Comparison of ENCODE assay signal across 11 mouse cellular contexts in genomic region chr6:36777567-36778337, GRCm38 (mm10). TPM values are rescaled to one million over a fixed set of nuclear protein-coding genes. Genes with fewer than 3 reads are reported as not detected.
DNase-seq lines count a peak whose midpoint lies in the region; ATAC-seq and TF ChIP-seq lines count a peak whose summit lies in the region.
"Had no signal": no experiment of that assay in that cellular context is flagged by ENCODE, and none has a peak within 500 bp of the region (broad histone marks: within the 10 kb centered on the region; RNA-seq: fewer than 3 reads in every experiment).

No protein-coding gene starts in this region.

- H3K4me3 ChIP-seq in midbrain, embryonic 10.5 days, result no peak overlapping the region
- H3K4me3 ChIP-seq in midbrain, embryonic 11.5 days (ENCODE audit: low read depth, low read length), result no peak overlapping the region
- no peak overlapping the region for H3K4me3 ChIP-seq in hindbrain, embryonic 14.5 days (replicated peaks; ENCODE audit: low read length)
- no peak overlapping the region for H3K4me3 ChIP-seq in neural tube, embryonic 13.5 days
- no peak overlapping the region for H3K4me3 ChIP-seq in gastrocnemius, adult 2 months
- no peak overlapping the region for H3K4me3 ChIP-seq in liver, embryonic 11.5 days (ENCODE audit: low read depth, low read length)

- no peak overlapping the region for H3K9ac ChIP-seq in midbrain, embryonic 11.5 days (ENCODE audit: low read length)
- no peak overlapping the region for H3K9ac ChIP-seq in hindbrain, embryonic 14.5 days
- H3K9ac ChIP-seq in neural tube, embryonic 13.5 days, result no peak overlapping the region
- no peak overlapping the region for H3K9ac ChIP-seq in liver, embryonic 11.5 days (ENCODE audit: low read depth, low read length)

- no peaks in the 10 kb centered on the region for H3K9me3 ChIP-seq in midbrain, embryonic 10.5 days (replicated peaks)
- H3K9me3 ChIP-seq in midbrain, embryonic 11.5 days (ENCODE audit: control insufficient read depth, low read length), result no peaks in the 10 kb centered on the region
- H3K9me3 ChIP-seq in hindbrain, embryonic 14.5 days (ENCODE audit: control insufficient read depth, low read length), result no peaks in the 10 kb centered on the region
- no peaks in the 10 kb centered on the region for H3K9me3 ChIP-seq in neural tube, embryonic 13.5 days
- H3K9me3 ChIP-seq in liver, embryonic 11.5 days (ENCODE audit: control insufficient read depth, low read length), result no peaks in the 10 kb centered on the region

- no peak overlapping the region for H3K4me2 ChIP-seq in midbrain, embryonic 11.5 days
- H3K4me2 ChIP-seq in hindbrain, embryonic 14.5 days (replicated peaks), result no peak overlapping the region; the same call in 1 of the 2 replicates
- H3K4me2 ChIP-seq in neural tube, embryonic 13.5 days, result no peak overlapping the region
- no peak overlapping the region for H3K4me2 ChIP-seq in liver, embryonic 11.5 days

- H3K27ac ChIP-seq in midbrain, embryonic 10.5 days (replicated peaks), result 0 out of 2 replicates have a peak overlapping the region, but pooled peaks have one; percentile 33
- no peak overlapping the region for H3K27ac ChIP-seq in midbrain, embryonic 11.5 days (ENCODE audit: low read depth, low read length)
- peak overlapping the region; percentile 58 for H3K27ac ChIP-seq in hindbrain, embryonic 14.5 days
- peak overlapping the region; percentile 69 for H3K27ac ChIP-seq in neural tube, embryonic 13.5 days (replicated peaks)
- no peak overlapping the region for H3K27ac ChIP-seq in gastrocnemius, adult 2 months
- H3K27ac ChIP-seq in liver, embryonic 11.5 days (ENCODE audit: low read depth, low read length), result no peak overlapping the region

- no peak for TF ChIP-seq CTCF in gastrocnemius, adult 2 months (IDR thresholded peaks at IDR 0.05)

- 44% methylated on average over 7 of the region's 7 CpGs for WGBS in midbrain, embryonic 10.5 days
- WGBS in midbrain, embryonic 11.5 days, result 42% methylated on average over 7 of the region's 7 CpGs
- 31% methylated on average over 7 of the region's 7 CpGs for WGBS in hindbrain, embryonic 14.5 days
- WGBS in neural tube, embryonic 13.5 days, result 23% methylated on average over 7 of the region's 7 CpGs
- WGBS in liver, embryonic 11.5 days, result 66% methylated on average over 7 of the region's 7 CpGs

- peak; percentile 77 to 81 for DNase-seq in cerebellum, postnatal 10 days
- no peak for DNase-seq in cerebellum, adult 11 months
- no peak for DNase-seq in midbrain, embryonic 10.5 days (ENCODE audit: low spot score)
- no peak for DNase-seq in midbrain, embryonic 11.5 days (ENCODE audit: low spot score, missing footprints)
- peak; percentile 63 for DNase-seq in hindbrain, embryonic 14.5 days (ENCODE audit: low spot score)
- DNase-seq in gastrocnemius, adult 2 months, result no peak
- no peak for DNase-seq in liver, embryonic 11.5 days (ENCODE audit: low spot score)
- DNase-seq: gastrocnemius, postnatal 36 days; lung, postnatal 4 days; right cerebral cortex, postnatal 25 days had no signal

- intact Hi-C loops in gastrocnemius, adult 2 months (cut with DNase I), result no loop called here

- no peak for ATAC-seq in midbrain, embryonic 11.5 days (ENCODE audit: low FRiP score)
- ATAC-seq in hindbrain, embryonic 14.5 days (ENCODE audit: low FRiP score), result peak; percentile 55
- ATAC-seq in neural tube, embryonic 13.5 days (ENCODE audit: low read depth), result 0 out of 2 replicates have a peak, but pooled peaks have one; percentile 40
- no peak for ATAC-seq in liver, embryonic 11.5 days (replicated peaks; ENCODE audit: low FRiP score)

- H3K4me1 ChIP-seq in midbrain, embryonic 10.5 days, result peaks cover 74% of the 10 kb centered on the region
- H3K4me1 ChIP-seq in midbrain, embryonic 11.5 days (ENCODE audit: control insufficient read depth, insufficient read depth, low read length), result peaks cover 30% of the 10 kb centered on the region
- peaks cover 57% of the 10 kb centered on the region for H3K4me1 ChIP-seq in hindbrain, embryonic 14.5 days (replicated peaks; ENCODE audit: control insufficient read depth, insufficient read depth, low read length)
- H3K4me1 ChIP-seq in neural tube, embryonic 13.5 days (replicated peaks), result peaks cover 75% of the 10 kb centered on the region
- no peaks in the 10 kb centered on the region; the same call in 1 of the 2 replicates for H3K4me1 ChIP-seq in liver, embryonic 11.5 days (replicated peaks; ENCODE audit: control insufficient read depth, insufficient read depth, low read length)

- peaks cover 92% of the 10 kb centered on the region for H3K27me3 ChIP-seq in midbrain, embryonic 10.5 days (ENCODE audit: low read depth, poor library complexity, severe bottlenecking)
- H3K27me3 ChIP-seq in midbrain, embryonic 11.5 days (ENCODE audit: control insufficient read depth, insufficient read depth, low read length), result peaks cover 63% of the 10 kb centered on the region
- no peaks in the 10 kb centered on the region for H3K27me3 ChIP-seq in hindbrain, embryonic 14.5 days (ENCODE audit: control insufficient read depth, insufficient read depth, low read length)
- H3K27me3 ChIP-seq in neural tube, embryonic 13.5 days, result no peaks in the 10 kb centered on the region
- no peaks in the 10 kb centered on the region for H3K27me3 ChIP-seq in liver, embryonic 11.5 days (replicated peaks; ENCODE audit: control insufficient read depth, insufficient read depth, low read length)

- peaks cover 17% of the 10 kb centered on the region; the same call in 1 of the 2 replicates for H3K36me3 ChIP-seq in midbrain, embryonic 10.5 days
- no peaks in the 10 kb centered on the region for H3K36me3 ChIP-seq in midbrain, embryonic 11.5 days (ENCODE audit: control insufficient read depth, insufficient read depth, low read length)
- 0 out of 2 replicates have a peak, but pooled peaks cover 4% of the 10 kb centered on the region for H3K36me3 ChIP-seq in hindbrain, embryonic 14.5 days (replicated peaks; ENCODE audit: control insufficient read depth, insufficient read depth)
- no peaks in the 10 kb centered on the region for H3K36me3 ChIP-seq in neural tube, embryonic 13.5 days
- no peaks in the 10 kb centered on the region for H3K36me3 ChIP-seq in liver, embryonic 11.5 days (ENCODE audit: control insufficient read depth, insufficient read depth, low read length)

RNA-seq across cellular contexts. Expression of gene Ptn, which starts 32.3 kb away (rescaled TPM):
- 154 and 174 TPM in 2 replicates for polyA plus RNA-seq in midbrain, embryonic 10.5 days (2016; fragmentation: Nextera tagmentation; extraction: Ambion mirVana)
- 243 and 244 TPM in 2 replicates for polyA plus RNA-seq in midbrain, embryonic 11.5 days (2014; fragmentation: Nextera tagmentation; extraction: Ambion mirVana)
- 732 and 771 TPM in 2 replicates for polyA plus RNA-seq in hindbrain, embryonic 14.5 days (2014; fragmentation: Nextera tagmentation; extraction: Ambion mirVana)
- 622 and 732 TPM in 2 replicates for polyA plus RNA-seq in neural tube, embryonic 13.5 days (2015; fragmentation: Nextera tagmentation; extraction: Ambion mirVana)
- 1 to 10 TPM in 1 of 2 experiments, under 1 TPM in 1; 0.59 to 1.6 TPM for total RNA-seq in gastrocnemius, adult 2 months (2021)
- polyA plus RNA-seq in liver, embryonic 11.5 days (2014; fragmentation: Nextera tagmentation; extraction: Ambion mirVana), result 232 and 261 TPM in 2 replicates

Comparison
In these comparisons a context has a peak if more than half of its experiments do, and no peak if none do; other contexts are left out.
1. DNase-seq: peak in cerebellum, postnatal 10 days (2 of 2) and hindbrain, embryonic 14.5 days (single experiment); none in cerebellum, adult 11 months (single experiment), midbrain, embryonic 10.5 days (single experiment), midbrain, embryonic 11.5 days (single experiment), gastrocnemius, adult 2 months (single experiment) and liver, embryonic 11.5 days (single experiment).
2. H3K27ac ChIP-seq: peak in midbrain, embryonic 10.5 days (single experiment), hindbrain, embryonic 14.5 days (single experiment) and neural tube, embryonic 13.5 days (single experiment); none in midbrain, embryonic 11.5 days (single experiment), gastrocnemius, adult 2 months (single experiment) and liver, embryonic 11.5 days (single experiment).
3. ATAC-seq: peak in hindbrain, embryonic 14.5 days (single experiment) and neural tube, embryonic 13.5 days (single experiment); none in midbrain, embryonic 11.5 days (single experiment) and liver, embryonic 11.5 days (single experiment).